Mouse (Mus musculus) mouse embryonic stem cell (cell line): ENCODE measurements around the gene Dner.

Source experiments
- in situ Hi-C, 2 experiments: fragments of 300-500 bp; cut with MboI; formaldehyde crosslinking; loops; 1 replicate in 1 of 2; 3 replicates in 1 of 2; pipeline ENCODE4 v1.14.3; 2019 to 2020; ENCODE audit warnings: low sequenced_read_pairs in 2 of 2, low pct_unique_long_range_greater_than_20kb in 1 of 2, mixed read lengths in 1 of 2; ENCODE audit not compliant: unreplicated experiment in 1 of 2

Gene Dner

DNA sequence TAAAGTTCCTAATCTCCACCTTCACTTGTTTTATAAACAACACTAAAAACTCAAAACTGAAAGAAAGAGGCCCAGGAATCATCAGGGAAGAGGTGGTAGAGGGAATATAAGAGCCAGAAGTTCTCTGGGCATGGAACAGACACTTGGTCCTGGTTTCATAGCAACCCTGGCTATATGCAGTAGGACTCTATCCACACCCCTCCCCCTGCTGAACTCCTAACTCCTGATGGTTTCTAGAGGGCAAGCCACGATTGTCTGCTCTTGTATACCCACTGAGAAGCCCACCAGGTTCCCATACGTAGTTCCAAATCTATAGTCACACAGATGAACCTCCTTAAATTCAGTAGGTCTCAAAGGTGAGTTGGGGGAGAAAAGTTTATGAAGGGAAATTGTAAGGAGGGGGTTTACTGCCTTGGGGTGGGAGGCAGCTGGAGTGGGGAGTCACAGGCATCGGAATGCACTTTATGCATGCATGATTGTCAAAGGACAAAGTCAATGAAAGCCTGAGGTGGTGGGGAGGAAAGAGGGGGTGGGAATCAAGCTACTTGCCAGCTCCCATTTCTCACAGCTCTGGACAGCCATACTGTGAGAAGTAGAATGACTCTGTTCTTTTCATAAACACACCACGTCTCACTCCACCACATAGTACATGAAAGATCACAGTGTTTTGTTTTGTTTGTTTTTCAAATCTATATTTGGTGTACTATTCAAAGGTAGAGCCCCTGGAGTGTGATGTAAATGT is 31.5 kb downstream of the Dner start:
- in situ Hi-C loops, result no loop called here

- in situ Hi-C loops, result no loop called here
Measured at GRCm38 (mm10) chr1:84646781-84647180, 49.2 kb downstream of the Dner start.

DNA sequence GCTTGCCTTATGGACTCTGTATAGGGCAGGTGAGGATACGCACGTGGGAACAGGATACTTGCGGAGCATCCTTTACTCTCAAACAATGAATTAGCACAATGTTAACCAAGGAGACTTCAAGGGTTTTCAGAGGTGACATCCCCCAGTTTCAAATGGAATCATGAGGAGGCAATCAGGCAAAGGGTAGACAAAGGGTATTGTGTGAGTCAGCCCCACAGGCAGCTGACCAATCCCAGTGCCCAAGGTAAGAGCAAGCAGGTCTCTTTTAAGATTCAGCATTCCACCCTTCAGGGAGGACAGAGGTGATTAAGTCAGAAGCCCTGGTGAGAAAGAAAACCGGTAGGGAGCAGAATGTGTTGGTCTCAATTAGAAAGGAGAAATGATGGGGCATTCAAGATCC is 55.6 kb downstream of the Dner start:
- in situ Hi-C loops, result no loop called here

DNA sequence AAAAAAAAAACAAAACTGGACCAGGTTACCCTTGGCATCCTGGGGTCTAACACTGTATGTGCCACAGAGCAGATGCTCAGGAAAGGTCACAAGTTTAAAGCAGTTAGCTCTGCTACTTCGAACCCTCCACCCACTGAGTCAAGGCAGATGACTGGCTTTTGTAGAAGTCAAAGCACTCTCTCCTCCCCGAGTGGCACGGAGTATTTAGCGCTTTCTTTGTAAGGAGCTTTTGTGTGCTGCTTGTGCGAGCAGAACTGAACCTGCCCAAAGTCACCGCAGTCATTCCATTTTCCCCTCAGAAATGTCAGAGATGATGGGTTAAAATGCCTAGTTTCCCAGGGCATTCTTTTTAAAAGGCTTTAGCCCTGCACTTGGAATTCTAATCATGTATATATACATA is 59.1 kb downstream of the Dner start:
- in situ Hi-C loops, result no loop called here

- in situ Hi-C loops, result no loop called here
Measured at GRCm38 (mm10) chr1:84628244-84628643, 67.8 kb downstream of the Dner start.

- in situ Hi-C loops, result no loop called here
Measured at GRCm38 (mm10) chr1:84622978-84623554, 73.0 kb downstream of the Dner start.

GRCm38 (mm10) chr1:84621308-84621707 is 74.7 kb downstream of the Dner start:
- in situ Hi-C loops, result no loop called here

DNA sequence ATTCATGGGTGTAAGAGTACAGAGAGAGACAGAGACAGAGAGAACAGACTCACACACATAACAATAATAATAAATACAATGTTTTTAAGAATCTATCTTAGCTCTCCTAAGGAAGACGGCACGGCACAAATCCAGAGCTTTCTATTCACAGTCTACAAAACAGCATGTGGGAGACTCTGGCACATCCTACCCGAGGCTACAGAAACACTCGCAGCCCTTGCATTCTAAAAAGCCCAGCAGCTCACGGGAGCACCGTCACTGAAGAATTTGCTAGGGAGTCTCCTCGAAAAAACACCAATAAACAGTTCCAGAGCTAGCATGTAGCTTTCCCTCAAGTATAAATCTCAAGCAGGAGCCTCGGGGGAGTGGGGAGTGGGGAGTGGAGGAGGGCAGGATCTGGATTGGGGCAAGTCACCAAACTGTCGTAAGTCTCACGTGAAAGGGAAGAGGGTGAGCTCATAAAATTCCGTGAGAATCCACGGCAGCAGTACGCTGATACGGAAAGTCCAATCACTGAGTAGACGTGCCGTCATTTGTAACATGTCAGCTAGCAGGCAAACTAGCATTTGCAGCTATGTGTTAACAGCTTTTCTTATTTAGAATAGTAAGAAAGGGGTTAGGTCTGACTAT is 76.8 kb downstream of the Dner start:
- in situ Hi-C loops, result no loop called here

DNA sequence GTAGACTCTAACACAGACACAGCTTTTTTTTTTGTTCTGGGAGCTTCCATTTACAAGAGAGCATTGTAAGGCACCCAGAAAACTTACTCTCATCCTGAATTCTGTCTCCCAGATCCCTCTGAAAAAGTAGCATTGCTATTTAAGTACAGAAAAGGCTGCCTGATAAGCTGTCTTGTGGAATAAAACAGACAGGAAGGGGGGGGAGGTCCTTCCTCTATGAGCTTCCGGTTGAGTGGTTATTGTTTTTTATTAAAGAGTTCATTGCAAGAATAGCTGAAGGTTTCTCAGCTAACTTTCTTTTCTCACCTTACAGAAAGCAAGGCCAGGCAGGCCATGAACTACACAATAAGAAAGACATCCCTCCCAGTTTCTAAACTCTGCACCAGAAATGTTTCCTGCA is 77.9 kb downstream of the Dner start:
- in situ Hi-C loops, result no loop called here

DNA sequence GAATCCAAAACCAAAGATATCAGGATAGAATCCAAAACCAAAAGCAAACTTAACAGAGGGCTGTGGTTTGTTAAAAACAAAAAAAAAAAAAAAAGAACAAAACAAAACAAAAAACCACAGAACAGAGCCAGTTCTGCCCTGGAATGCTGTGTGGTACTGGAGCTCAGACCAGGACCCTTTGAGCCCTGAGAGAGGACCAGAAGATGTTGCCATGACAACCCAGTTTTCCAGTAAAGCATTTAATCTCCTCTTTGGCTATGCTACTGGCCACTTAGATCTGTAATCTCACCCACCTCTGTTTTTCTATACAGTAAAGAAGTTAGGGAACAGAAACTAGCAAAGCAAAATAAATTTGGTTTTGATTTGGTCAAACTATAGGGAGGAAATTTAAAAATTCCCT is 79.9 kb downstream of the Dner start:
- in situ Hi-C loops, result no loop called here

GRCm38 (mm10) chr1:84614596-84614995 is 81.4 kb downstream of the Dner start:
- in situ Hi-C loops, result no loop called here

DNA sequence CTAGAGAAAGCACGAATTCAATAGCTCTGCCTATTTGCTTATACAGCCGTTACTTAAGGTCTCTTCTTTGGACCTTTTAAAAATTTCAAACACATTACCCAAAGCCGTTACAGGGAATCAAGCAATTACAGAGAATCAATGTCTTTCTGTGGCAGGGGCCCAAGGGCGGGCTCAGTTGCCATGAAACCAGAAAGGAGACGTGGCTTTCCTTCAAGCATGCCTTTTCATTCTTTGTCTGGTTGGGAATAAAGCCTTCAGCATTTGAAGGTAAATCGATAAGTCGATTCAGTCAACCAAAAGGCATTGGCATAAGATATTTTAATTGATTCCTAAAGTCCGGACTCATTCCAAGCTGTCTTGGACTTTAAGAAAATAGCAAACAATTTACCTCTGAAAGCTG is 82.9 kb downstream of the Dner start:
- in situ Hi-C loops, result no loop called here

DNA sequence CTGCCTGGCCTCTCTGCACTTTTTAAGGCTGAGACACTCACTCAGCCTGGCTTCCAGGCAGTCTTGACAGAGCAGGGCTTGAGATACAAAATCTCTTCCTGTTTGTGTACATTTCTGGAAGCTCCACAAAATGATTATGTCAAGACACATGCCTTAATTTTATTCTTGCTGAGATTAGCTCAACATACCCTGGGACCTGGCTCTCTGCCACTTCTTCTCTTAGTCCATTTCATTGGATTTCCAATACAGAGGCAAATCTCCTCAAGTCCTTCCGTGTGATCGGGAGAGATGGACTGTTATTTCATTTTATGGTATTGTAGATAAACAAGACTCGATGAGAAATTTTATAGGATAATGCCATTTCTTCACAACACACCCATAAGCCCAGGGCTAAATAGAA is 84.7 kb downstream of the Dner start:
- in situ Hi-C loops, result no loop called here

DNA sequence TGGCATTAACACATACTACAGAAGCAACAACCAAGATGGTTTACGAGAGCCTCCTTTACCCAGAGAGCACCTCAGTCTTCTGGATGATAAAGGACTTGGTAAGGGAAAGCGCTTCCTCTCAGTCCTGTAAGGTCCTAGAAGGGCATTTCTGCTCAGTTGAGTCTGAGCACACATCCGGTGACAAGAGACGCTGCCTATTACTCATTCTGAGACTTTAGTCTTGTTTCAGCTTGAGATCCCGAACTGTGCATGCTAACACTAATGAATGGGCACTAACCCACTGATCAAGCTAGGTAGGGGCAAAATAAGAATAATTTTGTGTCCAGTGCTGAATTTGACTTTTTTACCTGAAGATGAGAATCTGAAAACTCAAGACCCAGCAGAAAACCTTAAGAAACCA is 97.0 kb downstream of the Dner start:
- in situ Hi-C loops, result no loop called here

DNA sequence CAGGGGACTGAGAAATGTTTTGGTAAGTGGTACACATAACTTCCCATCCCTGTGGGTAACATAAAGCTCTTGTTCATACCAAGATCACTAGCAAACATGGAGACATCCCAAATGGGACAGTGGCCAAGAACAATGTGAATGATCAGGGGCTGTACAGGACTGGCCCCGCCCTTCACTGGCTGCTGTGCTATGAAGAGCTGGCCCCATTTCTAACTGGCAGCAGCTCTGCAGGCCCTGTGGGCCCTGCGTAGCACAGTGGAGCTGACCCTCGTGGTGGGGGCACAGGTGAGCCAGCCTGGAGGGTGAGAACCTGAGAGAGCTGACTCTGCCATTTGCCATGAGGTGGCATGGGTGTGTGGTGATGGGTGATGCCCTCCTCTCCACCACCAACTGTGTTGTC is 100.0 kb downstream of the Dner start:
- in situ Hi-C loops, result no loop called here

GRCm38 (mm10) chr1:84592394-84592793 is 103.6 kb downstream of the Dner start:
- in situ Hi-C loops, result no loop called here

GRCm38 (mm10) chr1:84590534-84590933 is 105.5 kb downstream of the Dner start:
- in situ Hi-C loops, result no loop called here

DNA sequence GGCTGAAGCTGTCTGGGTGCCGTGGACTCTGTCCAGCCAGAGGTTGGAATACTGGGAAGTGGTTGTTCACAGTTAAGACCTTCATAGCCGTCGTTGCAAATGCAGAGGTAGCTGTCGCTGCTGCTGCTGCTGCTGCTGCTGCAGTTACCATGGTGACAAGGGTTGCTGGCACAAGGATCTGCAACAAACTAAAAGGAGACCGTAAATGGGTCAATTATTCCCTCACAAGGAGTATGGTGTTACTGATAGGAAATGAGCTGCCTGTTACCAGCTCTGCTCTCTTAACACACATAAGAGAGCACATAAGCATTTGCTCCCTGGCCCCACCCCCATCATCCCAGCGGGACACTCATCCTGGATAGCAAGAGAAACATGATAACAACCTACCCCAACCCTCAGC is 110.6 kb downstream of the Dner start:
- in situ Hi-C loops, result no loop called here

- in situ Hi-C loops, result no loop called here
Measured at GRCm38 (mm10) chr1:84581812-84582211, 114.2 kb downstream of the Dner start.

- in situ Hi-C loops, result no loop called here
Measured at GRCm38 (mm10) chr1:84561841-84562240, 134.2 kb downstream of the Dner start.
